Mouse (Mus musculus): ENCODE measurements around the gene Syt6.

The Syt6 gene

DNA sequence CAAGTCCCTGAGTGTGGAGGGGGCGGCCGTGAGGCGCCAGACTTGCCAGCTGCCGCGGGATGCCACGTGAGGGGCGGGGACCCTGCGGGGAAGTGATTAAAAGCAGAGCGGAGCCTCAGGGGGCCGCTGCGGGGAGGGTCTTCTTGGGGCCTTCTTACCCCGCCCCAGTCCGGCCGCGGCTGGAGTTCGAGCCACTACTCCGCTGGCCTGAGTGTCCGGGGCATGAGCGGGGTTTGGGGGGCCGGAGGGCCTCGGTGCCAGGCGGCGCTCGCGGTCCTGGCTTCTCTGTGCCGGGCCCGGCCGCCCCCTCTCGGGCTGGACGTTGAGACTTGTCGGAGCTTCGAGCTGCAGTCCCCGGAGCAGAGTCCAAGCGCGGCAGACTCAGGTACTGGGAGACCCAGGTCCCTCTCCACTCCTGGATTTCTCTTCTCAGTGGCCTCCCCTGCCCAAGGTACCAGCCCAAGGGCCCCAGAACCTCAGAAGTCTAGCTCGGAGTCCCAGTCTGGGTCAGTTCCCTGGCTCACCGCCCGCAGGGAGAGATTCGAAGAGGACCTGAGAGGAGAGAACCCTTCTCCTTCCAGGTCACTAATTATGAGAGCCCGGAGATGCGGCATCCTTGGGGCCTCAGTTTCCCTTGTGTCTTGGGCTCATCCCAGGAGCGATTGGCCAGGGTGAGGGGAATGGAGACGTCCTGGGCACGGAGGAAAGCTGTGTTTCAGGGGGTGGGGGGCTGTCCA, at the start of gene Syt6:
Gene Syt6, plus strand, starts transcription at position 76 of the 737 bp plus-strand sequence.
- no peak for DNase-seq (ENCODE audit: low spot score)

DNA sequence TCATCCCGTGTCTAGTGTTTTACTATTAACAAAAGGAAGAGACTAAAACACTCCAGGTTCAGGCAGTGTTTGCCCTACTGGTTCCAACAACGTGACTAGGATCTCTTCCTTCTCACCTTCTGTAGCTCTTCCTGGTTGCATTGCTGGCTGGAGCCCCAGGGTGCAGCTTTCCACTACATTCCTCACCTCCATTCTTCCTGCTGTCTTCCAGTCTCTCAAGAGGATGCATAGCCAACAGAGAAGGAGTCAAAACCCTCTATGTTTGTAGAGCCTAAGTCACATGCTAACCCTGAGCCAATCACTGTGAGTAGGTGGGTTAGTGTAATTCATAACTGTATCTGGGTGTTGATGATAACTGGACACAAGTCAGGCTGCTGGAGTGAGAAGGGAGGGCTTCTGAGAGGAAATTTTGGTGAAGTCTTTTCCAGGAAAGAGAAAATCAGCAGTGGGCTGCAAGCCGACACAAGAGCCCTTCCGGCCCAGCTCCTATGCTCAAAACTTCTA, 48.8 kb upstream of the Syt6 start:
- DNase-seq (ENCODE audit: low spot score), result no peak

DNA sequence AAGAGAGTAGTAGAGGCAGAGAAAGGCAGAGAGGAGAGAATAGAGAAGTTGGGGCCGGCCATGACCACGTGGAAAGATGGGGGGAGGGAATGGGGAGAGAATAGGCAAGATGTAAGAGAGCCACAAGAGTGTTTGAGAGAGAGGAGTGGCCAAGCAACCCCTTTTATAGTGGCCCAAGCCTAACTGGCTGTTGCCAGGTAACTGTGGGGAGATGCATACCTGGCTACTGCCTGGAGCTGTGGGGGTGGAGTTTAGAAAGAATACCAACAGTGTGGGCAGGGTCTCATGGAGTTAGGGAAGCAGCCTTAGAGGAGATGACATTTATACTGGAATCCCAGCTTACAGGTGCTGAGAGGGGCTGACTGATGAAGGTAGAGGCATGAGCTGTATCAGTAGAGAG, 48.2 kb upstream of the Syt6 start:
- DNase-seq (ENCODE audit: low spot score), result no peak

DNA sequence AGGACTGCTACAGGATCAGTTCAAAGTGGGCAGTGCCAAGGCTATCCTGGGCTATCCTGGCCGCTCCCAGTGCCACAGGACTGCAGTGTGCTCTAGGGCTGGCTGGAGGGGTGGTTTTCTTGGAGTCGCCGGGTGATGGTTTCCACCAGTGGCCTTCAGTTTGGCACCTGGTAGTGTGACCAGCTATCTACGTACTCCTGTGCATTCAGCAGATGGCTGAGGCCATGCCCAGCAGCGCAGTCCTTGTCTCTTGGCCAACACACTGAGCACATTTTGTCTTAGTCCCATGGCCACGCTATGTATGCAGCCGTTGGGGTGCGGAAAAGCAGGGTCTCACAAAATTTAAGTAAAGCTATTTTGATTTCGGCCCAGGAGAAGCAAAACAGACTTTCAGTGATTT, 41.0 kb upstream of the Syt6 start:
- no peak for DNase-seq (ENCODE audit: low spot score)

DNA sequence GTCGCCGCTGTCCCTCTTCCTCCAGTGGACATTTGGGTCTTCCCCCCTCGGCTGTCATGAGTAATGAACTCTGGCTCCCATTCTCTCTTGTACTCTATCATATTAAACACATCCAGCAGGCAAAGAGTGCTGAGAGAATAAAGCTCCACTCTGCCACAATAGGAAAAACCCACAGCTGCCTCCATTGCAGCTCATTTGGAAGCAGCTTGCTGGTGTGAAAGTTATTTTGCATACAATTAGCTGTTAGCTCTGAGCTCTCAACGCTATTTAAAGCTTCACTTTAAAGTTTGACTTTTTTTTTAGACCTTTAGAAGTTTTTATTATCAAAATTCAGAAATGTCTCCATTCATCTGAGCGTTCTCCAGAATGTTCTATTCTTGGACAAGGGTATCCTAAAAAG, 39.8 kb upstream of the Syt6 start:
- no peak for DNase-seq (ENCODE audit: low spot score)

DNA sequence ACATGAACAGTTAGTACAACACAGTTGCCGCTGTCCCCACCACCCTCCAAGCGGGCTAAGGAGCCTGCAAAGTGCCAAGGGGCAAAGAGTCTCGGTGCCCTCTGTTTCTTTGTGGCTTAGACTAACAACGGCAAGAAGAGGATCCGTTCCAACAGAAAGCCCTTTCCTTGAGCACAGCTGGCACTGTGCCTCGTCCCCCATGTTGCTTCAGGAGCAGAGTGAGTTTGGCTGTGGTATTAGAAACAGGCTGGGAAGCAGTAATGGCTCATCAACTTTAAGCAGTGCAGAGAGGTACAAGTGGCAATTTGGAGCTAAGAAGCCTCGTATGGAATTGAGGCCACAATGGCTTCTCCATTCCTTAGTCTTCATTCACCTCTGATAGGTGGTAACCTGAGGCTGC, 35.9 kb upstream of the Syt6 start:
- DNase-seq (ENCODE audit: low spot score), result no peak

GRCm38 (mm10) chr3:103546166-103546565, 28.9 kb upstream of the Syt6 start:
- DNase-seq (ENCODE audit: low spot score), result no peak

- DNase-seq (ENCODE audit: low spot score), result no peak
These were observed 28.4 kb upstream of the Syt6 start for GRCm38 (mm10) chr3:103546626-103547025.

GRCm38 (mm10) chr3:103550236-103550635, 24.8 kb upstream of the Syt6 start:
- DNase-seq (ENCODE audit: low spot score), result no peak

DNA sequence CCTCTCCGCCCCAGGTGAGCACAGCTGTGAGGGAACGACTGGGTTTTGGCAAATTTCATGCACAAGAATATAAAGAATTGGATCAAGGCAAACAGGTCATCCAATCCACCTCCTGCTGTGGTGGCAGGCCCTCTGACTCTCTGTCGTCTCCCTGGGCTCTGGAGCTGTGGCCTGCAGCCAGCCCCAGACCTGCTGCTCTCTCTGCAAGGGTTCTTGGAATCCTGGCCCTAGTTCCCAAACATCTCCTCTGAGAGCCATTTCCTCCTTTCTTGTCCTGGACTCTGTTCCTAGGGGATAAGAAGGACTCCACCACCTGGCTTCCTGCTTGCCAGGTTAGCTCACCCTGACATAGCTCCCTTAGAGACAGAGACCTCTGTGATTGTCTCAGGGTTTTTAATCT, 7.8 kb upstream of the Syt6 start:
- no peak for DNase-seq (ENCODE audit: low spot score)

DNA sequence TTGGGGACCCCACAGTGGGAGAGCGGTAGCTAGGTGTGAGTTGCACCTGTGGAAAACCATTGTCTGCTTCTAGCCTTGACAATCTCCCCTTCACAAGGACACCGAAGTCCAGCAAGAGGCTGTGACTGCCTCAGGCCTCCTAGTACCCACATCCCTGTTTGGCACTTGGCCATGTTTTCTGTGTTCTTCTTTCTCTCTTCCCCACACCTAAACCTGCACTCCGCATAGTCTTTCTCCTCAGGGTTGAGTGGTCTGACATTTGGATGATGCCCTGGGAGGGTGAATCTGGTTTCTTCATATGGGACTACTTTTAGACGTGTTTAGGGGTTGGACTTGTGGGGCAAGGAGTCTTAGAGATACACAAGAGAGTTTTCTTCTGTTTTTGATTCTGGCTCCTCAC, 2.5 kb upstream of the Syt6 start:
- DNase-seq (ENCODE audit: low spot score), result no peak

GRCm38 (mm10) chr3:103573106-103573790, 1.8 kb upstream of the Syt6 start:
- DNase-seq (ENCODE audit: low spot score), result no peak

DNA sequence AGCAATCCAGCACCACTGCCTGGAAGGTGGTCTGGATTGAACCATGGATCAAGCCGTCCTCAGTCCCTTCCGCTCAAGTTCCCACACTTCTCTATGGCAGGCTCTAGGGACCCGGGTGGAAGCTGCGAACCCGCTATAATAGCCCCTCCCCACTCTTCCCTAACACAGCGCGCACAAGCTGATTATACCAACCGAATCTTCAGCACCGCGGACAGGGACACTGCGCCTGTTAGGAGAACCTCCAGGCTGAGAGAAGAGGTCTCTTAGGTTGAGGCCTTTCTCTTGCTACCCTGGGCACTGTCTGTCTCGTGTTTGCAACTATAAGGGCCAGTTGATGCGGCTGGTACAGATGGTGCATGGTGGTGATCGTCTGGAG, 1.3 kb upstream of the Syt6 start:
- peak; percentile 27 for DNase-seq (ENCODE audit: low spot score)

DNA sequence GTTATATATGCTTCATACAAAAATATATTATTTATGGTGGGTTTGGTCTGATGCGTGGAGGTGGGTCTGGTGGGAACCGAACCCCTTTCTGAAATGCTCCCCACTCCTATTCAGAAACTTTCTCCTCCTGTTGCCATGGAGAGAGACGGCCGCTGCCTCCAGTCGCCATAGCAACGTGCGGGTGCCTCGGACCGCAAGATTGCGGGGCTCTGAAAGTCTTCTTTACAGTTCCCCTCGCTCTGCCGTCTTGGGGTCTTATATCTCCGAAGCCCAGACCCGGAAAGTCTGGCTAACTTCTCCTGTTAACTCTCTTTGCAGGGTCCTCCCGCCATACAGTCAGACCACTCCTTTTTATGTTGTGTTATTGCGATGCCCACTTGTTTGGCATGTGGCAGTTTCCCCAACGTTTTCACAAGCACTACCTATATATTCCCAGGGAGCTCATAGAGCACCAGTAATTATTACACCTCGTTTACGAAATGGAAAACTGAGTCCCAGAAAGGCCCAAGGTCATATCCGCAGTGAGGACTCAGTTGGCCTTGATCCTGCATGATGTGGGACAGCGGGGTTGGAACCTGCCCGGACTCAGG, 370 bp upstream of the Syt6 start:
- DNase-seq (ENCODE audit: low spot score), result no peak

DNA sequence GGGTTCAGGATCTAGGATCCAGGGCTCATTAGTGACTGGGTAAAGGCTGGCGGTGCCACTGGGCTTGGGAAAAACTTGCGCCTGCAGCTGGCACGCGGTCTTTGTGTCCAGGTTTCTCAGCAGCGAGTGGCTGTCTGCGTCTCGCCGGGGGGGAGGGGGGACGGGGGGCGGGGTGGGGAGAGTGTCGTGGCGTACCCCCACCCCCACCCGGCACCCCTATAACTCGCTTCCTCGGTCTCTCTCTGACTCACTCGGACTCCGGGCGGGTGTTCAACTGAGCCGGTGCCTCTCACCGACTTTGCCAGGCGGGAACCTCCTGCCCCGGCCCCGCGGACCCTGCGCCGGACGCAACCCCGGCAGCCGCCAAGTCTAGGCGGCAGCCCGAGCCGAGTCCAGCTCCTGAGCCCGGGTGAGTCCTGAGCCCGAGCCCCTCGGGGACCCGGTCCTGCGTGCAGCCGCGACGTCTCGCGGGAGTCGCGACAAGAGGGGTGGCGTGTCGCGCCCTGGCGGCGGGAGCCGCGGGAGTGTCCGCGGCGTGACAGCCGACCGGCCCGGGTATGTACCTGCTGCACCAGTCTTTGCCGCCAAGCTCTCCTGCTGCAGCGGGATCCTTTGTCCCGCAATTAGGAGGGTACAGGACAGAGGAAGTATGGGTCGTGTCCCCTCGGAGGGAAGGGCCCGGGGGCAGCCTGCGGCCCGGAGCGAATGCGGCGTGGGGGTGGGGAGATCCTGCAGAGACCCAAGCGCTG, 1.0 kb downstream of the Syt6 start:
- DNase-seq (ENCODE audit: low spot score), result peak; percentile 20

- no peak for DNase-seq (ENCODE audit: low spot score)
These were observed 12.1 kb downstream of the Syt6 start for GRCm38 (mm10) chr3:103587136-103587535.

DNA sequence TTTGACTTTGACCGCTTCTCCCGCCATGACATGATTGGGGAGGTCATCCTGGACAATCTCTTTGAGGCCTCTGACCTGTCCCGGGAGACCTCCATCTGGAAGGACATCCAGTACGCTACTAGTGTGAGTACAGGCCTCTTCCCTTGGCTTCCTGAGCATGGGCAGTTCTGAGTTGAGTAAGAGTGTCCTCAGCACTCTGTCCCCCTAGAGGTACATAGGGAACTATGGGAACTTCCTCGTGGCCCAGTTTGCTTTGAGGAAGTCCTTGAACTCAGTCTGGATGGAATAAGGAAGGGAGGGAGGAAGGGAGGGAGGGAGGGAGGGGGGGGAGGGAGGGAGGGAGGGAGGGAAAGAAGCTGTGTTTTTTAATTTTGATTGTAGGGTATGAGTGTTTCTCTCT, 12.6 kb downstream of the Syt6 start:
- no peak for DNase-seq (ENCODE audit: low spot score)

GRCm38 (mm10) chr3:103589636-103590035, 14.6 kb downstream of the Syt6 start:
- DNase-seq (ENCODE audit: low spot score), result no peak

DNA sequence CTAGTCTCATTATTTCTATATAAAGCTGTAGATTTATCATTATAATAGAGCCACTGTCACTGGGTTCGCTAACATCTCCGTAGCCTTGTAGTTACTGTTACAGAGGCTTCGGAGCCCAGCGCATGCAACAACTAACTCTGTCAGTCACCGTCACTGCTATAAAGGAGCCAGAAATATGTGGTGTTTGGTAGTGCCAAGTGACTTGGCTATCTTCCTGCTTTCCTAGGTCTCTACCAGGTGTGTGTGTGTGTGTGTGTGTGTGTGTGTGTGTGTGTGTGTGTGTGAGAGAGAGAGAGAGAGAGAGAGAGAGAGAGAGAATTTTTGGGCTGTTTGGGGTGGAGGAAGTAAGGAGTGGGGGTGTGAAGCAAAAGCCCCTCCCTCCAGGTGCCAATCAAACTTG, 17.6 kb downstream of the Syt6 start:
- DNase-seq (ENCODE audit: low spot score), result no peak

DNA sequence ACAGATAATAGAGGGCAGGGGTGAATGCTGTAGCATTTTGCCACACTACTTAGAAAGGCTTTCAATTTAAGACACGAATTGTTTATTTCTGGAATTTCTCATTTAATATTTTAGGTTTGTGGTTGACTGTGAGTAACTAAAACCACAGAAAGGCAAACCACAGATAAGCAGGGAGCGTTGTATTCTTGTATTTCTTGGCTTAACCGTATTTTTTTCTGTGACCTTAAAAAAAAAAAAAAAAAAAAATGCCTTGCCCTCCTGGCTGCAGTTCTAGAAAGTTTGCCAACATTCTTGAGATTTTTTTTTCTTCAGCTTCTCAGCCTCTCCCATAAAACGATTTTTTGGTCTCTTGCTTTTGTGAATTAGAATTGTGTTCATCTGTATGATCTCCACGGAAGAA, 18.6 kb downstream of the Syt6 start:
- no peak for DNase-seq (ENCODE audit: low spot score)

DNA sequence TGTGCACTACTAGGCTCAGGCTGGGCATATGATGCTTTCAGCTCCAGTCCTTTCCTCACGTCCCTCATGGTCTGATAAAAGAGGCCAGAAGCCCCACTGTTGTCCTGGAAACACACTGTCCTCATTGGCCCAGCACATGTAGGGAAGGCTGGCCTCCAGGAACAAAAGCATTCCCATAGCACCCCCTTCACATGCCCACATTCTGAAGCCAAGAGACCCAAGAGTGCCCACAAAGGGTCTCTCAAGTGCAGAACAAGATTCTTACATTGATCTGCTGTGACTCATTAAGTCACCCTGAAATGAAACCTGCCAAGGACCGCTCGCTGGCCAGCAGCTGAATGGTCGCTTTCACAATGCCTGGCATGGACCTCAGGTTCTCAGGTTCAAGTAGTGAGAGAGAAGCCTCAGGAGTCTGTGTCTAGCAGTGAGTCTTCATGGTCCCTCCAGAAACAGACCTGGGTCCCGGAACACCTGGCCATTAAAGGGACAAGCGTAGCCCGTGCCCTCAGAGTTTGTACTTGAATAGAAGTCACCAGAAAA, 20.3 kb downstream of the Syt6 start:
- no peak for DNase-seq (ENCODE audit: low spot score)

GRCm38 (mm10) chr3:103597586-103597985, 22.6 kb downstream of the Syt6 start:
- no peak for DNase-seq (ENCODE audit: low spot score)
